Mouse (Mus musculus) urinary bladder, postnatal 36 days (tissue): ENCODE measurements around the gene Hoxa4.
A peak's percentile ranks its signal among the peaks of the same experiment; 100 is the strongest.

ENCODE experiments used
- DNase-seq, 2 experiments: peaks; one replicate each; pipeline ENCODE4 v3.0.0; 2022; ENCODE audit warnings: low spot score in 2 of 2, mixed read lengths in 1 of 2

The Hoxa4 gene

GRCm38 (mm10) chr6:52229558-52230416 is 38.2 kb upstream of the Hoxa4 start:
- DNase-seq = peak in 1 of 2 experiments; percentile 71

GRCm38 (mm10) chr6:52228475-52229465 is 37.2 kb upstream of the Hoxa4 start:
- no peak for DNase-seq

- DNase-seq = no peak
Measured at GRCm38 (mm10) chr6:52227470-52228222, 36.1 kb upstream of the Hoxa4 start.

GRCm38 (mm10) chr6:52226569-52227257 is 35.2 kb upstream of the Hoxa4 start:
- no peak for DNase-seq

GRCm38 (mm10) chr6:52225612-52226568 is 34.3 kb upstream of the Hoxa4 start:
- DNase-seq = peak; percentile 90 to 92

- DNase-seq = no peak
Measured at GRCm38 (mm10) chr6:52224895-52225611, 33.5 kb upstream of the Hoxa4 start.

- DNase-seq = peak in 1 of 2 experiments; percentile 36
Measured at GRCm38 (mm10) chr6:52223939-52224760, 32.6 kb upstream of the Hoxa4 start.

- DNase-seq = peak in 1 of 2 experiments; percentile 15
Measured at GRCm38 (mm10) chr6:52222729-52223128, 31.2 kb upstream of the Hoxa4 start.

- peak in 1 of 2 experiments; percentile 71 for DNase-seq
Measured at GRCm38 (mm10) chr6:52221993-52222685, 30.6 kb upstream of the Hoxa4 start.

GRCm38 (mm10) chr6:52221337-52221992 is 29.9 kb upstream of the Hoxa4 start, which contains the start of gene Hoxa7:
Gene Hoxa7, minus strand, starts transcription at chr6:52221854.
- peak; percentile 93 to 96 for DNase-seq

- DNase-seq = no peak
Measured at GRCm38 (mm10) chr6:52220865-52221310, 29.3 kb upstream of the Hoxa4 start.

- DNase-seq = peak; percentile 39 to 41
Measured at GRCm38 (mm10) chr6:52220003-52220864, 28.7 kb upstream of the Hoxa4 start.

- DNase-seq = peak in 1 of 2 experiments; percentile 16
Measured at GRCm38 (mm10) chr6:52219234-52219942, 27.8 kb upstream of the Hoxa4 start.

GRCm38 (mm10) chr6:52218643-52219215 is 27.2 kb upstream of the Hoxa4 start:
- DNase-seq = peak in 1 of 2 experiments; percentile 1
